Mouse (Mus musculus) B cell, adult 2 months (primary cell): Measurements from ENCODE around the gene Sept11.

ENCODE experiments used
- DNase-seq, 2 experiments: peaks; one replicate each; pipeline ENCODE4 v3.0.0; 2022

Gene Sept11

GRCm38 (mm10) chr5:93095301-93095700 lies 2.1 kb downstream of the Sept11 start:
- DNase-seq: no peak

DNA sequence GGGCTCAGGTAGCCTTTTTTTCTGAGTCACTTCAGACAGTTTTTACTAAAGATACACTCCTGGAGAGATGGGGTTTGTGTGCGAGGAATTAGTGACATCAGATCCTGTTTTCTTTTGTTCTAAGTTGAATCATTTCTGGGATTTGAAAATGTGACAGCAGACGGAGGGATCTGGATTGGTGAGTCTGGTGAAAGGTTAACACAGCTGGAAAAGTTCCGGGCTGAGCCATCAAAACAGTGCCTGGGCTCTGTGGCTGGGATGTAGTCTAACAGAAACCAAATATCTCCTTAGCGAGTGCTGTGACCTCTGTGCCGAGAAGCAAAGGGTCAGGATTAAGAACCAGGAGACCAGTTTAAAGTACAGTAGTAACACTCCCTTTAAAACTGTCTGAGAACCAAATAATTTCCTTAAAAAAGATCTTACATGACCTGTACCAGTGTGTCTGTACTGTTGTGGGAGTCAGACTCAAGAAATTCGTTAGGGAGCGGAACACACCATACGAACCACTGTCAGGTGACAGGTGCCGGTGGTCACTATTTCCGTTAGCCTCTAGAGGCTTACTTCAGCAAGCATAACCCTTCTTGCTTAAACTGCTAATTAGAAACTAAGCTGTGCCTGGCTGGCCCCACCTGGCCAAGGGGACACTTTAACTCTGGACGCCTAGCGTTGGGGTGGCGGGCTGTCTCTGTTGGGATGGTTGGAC lies 4.1 kb downstream of the Sept11 start:
- DNase-seq: peak in 1 of 2 experiments; percentile 3

GRCm38 (mm10) chr5:93098219-93098618 lies 5.0 kb downstream of the Sept11 start:
- no peak for DNase-seq

- DNase-seq: no peak
Observed at GRCm38 (mm10) chr5:93098811-93099210, 5.6 kb downstream of the Sept11 start.

GRCm38 (mm10) chr5:93100906-93101305 lies 7.7 kb downstream of the Sept11 start:
- DNase-seq: no peak

DNA sequence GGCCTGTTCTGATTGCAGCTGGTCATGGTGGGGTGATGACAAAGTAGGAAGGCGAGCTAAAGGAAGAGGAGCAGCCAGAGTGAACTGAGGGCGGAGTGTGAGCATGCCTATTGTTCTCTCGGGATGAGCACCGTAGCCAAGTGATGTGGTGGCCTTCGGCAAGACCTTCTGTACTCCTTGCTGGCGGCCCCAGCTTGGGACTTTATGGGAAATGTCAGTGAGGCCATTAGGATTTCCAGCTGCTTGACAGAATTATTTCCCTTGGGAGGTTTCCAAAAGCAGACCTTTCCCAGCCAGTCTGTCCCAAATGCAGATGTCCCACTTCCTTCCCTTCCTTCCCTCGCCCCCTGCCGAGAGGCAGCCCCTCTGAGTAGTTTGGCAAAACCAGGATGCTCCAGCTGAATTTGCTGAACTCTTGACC lies 8.1 kb downstream of the Sept11 start:
- no peak for DNase-seq

- no peak for DNase-seq
Observed at GRCm38 (mm10) chr5:93103603-93104002, 10.4 kb downstream of the Sept11 start.

DNA sequence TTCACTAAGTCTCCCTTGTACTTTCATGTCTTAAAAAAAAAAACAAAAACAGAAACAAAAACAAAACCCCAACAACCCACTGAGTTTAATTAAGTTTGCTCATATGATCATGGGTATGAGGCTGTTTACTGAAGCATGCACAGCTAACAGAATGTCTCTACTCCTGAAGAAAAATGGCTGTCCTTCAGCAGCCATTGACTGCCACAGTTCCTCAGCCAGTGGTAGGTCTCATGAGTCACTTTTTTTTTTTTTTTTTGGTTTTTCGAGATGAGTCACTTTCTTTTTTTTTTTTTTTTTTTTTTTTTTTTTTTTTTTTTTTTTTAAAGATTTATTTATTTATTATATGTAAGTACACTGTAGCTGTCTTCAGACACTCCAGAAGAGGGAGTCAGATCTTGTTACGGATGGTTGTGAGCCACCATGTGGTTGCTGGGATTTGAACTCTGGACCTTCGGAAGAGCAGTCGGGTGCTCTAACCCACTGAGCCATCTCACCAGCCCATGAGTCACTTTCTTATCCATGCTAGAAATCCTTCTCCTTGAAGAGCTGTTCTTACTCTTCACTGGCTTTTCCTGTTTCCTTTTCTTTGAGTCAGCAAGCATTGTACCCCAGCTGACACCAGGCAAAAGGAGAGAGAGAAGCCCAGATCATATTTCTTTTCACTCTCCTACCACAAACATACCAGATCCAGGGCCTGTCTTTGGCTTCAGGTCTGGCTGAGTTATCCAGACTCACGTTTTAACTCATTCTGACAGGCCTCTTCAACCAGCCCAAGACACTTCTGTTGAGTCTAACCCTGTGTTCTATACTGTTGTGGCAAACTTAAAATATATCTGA lies 12.0 kb downstream of the Sept11 start:
- no peak for DNase-seq

GRCm38 (mm10) chr5:93106048-93106447 lies 12.8 kb downstream of the Sept11 start:
- no peak for DNase-seq

DNA sequence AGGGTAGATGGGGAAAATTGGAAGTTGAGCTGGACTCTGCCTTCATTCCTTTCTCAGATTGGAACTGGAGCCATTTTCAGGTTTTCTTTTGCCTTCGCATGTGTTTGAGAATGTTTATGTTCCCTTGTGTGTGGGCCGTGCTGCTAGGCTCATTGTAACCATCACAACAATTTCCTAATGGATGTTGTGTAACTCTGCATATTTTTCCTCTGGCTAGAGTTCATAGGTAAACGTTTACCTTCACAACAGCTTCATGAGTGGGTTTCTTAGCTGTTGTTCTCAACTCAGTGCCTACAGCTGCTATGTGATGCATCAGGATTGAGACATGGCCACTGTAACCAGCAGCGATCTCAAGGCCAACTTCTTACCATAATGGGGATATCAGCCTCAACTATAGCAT lies 15.5 kb downstream of the Sept11 start:
- DNase-seq: no peak

GRCm38 (mm10) chr5:93109555-93109954 lies 16.3 kb downstream of the Sept11 start:
- DNase-seq: no peak

DNA sequence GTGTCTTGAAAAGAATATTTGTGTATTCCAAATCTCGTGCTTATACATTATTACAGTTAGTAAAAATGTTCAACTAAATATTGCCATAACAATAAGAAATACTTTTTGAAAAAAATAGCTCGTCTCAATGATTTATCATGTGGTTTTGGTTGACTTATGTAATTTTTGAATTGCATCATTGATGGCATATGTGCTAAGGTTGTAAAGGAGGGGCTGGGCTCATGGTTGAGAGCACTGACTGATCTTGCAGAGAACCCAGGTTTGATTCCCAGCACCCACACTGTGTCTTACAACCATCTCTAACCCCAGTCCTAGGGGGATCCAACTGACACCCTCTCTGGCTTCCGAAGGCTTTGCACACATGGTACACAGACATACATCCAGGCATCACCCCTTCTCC lies 19.1 kb downstream of the Sept11 start:
- no peak for DNase-seq

DNA sequence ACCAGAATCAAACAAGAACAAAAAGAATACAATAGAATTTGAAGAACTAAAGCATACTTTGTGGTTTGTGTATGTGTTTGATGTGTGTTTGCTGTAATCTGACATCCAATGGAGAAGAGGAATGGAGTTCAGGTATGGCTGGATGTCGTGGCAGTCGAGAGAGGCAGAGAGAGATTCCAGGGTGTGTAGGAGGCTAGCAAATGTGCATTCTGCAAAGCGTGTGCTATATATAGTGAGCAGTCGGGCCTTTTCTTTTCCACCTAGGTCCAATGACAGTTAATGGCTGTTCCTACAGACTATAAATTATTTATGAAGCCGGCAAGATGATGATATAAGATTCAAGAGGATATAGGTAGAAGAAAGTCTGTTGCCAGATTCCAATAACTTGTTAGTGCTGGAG lies 20.3 kb downstream of the Sept11 start:
- DNase-seq: no peak

DNA sequence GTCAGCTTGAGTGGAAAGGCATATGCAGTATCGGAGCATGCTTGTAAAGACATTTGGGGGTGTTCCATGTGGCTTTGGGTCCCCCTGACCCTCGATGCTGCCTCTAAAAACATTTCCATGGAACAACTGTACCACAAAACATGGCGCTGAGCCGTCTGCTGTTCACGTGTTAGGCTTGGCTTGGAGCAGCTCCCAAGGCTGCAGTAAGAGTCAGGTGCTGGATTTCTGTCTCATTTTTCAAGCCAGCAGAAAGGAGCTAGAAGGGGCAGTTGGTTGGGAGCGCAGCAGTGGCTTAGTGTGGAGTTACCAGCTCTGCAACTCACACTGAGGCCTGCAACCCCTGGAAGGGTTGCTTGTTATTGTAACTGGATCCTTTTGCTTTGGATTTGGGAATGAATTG lies 21.3 kb downstream of the Sept11 start:
- DNase-seq: no peak

DNA sequence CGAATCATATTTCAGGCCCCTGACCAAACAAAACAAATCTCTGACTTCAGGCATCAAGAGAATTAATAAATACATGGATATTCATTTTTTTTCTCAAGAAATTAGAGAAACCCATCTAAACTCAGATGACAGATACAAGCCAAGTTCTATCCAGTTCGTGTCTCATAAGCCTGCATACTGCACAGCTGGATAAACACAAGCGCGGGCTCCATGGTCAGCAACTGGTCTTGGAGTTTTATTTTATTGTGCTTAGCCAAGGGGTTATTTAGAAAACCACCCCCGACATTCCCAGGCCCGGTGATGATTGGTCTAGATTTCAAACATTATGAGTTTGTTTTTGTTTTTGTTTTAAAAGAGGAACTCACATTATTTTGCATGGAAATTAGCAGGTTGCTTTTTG lies 21.8 kb downstream of the Sept11 start:
- no peak for DNase-seq

GRCm38 (mm10) chr5:93115854-93116253 lies 22.6 kb downstream of the Sept11 start:
- DNase-seq: no peak

DNA sequence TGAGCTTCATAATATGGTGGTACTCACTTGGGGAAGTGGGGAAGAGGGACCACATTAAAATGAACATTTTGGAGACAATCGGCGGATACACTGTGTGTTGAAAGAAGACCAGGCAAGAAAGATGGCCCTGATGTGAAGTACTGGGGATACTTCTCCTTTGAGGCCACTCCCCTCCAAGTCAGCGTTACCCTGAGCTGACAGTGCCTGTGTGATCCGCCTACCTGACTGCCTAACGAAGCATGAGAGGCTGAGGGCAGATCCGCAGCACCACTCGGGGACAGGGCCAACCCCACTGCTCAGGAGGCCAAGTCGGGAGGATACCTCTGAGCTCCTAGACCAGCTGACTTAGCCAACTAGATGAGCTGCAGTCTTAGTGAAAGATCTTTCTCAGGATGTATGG lies 24.4 kb downstream of the Sept11 start:
- peak; percentile 56 to 59 for DNase-seq

GRCm38 (mm10) chr5:93121660-93122059 lies 28.4 kb downstream of the Sept11 start:
- DNase-seq: no peak

- no peak for DNase-seq
Observed at GRCm38 (mm10) chr5:93124031-93124826, 31.0 kb downstream of the Sept11 start.

- DNase-seq: peak in 1 of 2 experiments; percentile 32
Observed at GRCm38 (mm10) chr5:93125325-93125724, 32.1 kb downstream of the Sept11 start.

DNA sequence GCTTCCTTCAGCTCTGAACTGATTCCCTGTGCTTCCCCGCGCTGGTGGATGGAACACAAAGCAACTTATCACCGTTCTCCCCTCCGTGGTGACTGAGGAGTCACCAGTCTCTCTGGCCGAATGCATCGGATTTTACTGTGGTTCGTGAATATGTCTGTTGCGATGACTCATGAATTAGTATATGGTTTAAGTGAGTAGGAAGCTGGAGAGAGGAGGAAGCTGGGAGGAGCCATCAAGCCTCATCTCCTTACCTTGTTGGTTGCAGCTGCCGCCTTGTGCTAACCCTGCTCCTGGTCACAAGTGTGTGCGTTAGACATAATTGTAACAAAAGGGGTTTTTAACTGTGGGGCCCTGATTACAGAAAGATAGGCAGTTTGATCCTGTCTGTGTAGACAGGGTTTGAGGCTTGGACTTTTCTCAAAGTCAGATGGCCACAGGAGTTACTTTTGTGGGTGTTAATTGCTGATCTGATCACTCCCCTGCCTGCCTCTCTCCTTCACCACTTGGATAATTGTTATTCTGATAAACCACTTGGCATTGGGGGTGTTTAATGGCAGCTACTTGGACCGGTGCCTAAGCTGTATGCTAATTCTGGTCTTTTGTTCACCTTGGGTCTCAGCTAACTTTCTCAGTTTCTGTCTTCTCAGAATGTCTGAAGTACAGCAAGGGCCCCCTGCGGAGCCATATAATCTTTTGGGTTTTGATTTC lies 33.1 kb downstream of the Sept11 start:
- no peak for DNase-seq

- no peak for DNase-seq
Observed at GRCm38 (mm10) chr5:93126930-93127562, 33.8 kb downstream of the Sept11 start.
